Mouse (Mus musculus) lung, embryonic 16.5 days (tissue): ENCODE measurements around the gene Fam19a4. TPM values are rescaled to one million over a fixed set of nuclear protein-coding genes. Genes with fewer than 3 reads are reported as not detected.

Experiments used
- ATAC-seq: fragments of 200-750 bp; cut with Nextera tagmentation; 2 replicates; pipeline ENCODE4 v1.8.0; 2017; ENCODE audit warnings: low read depth, mild to moderate bottlenecking, moderate library complexity
- H3K27ac ChIP-seq: fragments of 300-500 bp; sonication (generic); 2 replicates; pipeline ENCODE4 v1.5.1; 2014; ENCODE audit warnings: mild to moderate bottlenecking, control low read depth, low read length
- H3K27me3 ChIP-seq: fragments of 300-500 bp; sonication (generic); 2 replicates; pipeline ENCODE4 v1.6.1; 2014; ENCODE audit warnings: low read depth, low read length, mixed read lengths; ENCODE audit not compliant: control insufficient read depth, insufficient read depth
- H3K36me3 ChIP-seq: fragments of 300-500 bp; sonication (generic); 2 replicates; pipeline ENCODE4 v1.6.1; 2014; ENCODE audit warnings: low read length; ENCODE audit not compliant: control insufficient read depth, insufficient read depth
- H3K4me1 ChIP-seq: fragments of 300-500 bp; sonication (generic); replicated peaks from 2 replicates; pipeline ENCODE4 v1.6.1; 2014; ENCODE audit warnings: low read length, mixed read lengths; ENCODE audit not compliant: control insufficient read depth, insufficient read depth
- H3K4me2 ChIP-seq: fragments of 300-500 bp; sonication (generic); 2 replicates; pipeline ENCODE4 v1.6.1; 2014; ENCODE audit warnings: low read depth, low read length, control low read depth
- H3K4me3 ChIP-seq: fragments of 300-500 bp; sonication (generic); 2 replicates; pipeline ENCODE4 v1.5.1; 2014; ENCODE audit warnings: mild to moderate bottlenecking, low read length, control low read depth
- H3K9ac ChIP-seq: fragments of 300-500 bp; sonication (generic); 2 replicates; pipeline ENCODE4 v1.6.1; 2014; ENCODE audit warnings: low read length, control low read depth
- H3K9me3 ChIP-seq: fragments of 300-500 bp; sonication (generic); 2 replicates; pipeline ENCODE4 v1.6.1; 2016; ENCODE audit warnings: low read length; ENCODE audit not compliant: control insufficient read depth
- WGBS: fragments of 180-500 bp; shearing (Covaris S2); extraction: QIAGEN DNeasy Blood & Tissue Kit; methylation state at CpG from one replicate; pipeline ENCODE4 v1.1.7; 2014; 5-methylcytosine and 5-hydroxymethylcytosine counted together
- polyA plus RNA-seq: library from polyadenylated mRNA; unstranded; fragments of >200 nt; fragmentation: Nextera tagmentation; extraction: Ambion mirVana; gene quantifications from 2 replicates; pipeline ENCODE4 v1.2.1, GENCODE M21; 2015

The Fam19a4 gene
- polyA plus RNA-seq, 1 experiment from 2014 or later: 0.64 TPM

DNA sequence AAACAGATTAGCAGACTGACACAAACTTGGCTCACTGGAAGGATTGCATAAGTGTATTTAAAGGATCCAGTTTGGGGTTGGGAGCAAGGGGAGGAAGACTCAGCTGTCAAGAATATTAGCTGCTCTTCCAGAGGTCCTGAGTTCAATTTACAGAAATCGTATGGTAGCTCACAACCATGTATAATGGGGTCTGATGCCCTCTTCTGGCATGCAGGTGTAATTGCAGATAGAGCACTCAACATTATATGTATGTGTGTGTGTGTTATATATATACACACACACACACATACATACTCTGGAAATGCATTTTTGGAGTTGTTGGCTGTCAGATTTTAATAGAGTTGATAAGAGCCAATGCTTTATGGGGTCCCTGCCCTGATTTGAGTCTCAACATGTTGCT is 216.3 kb downstream of the Fam19a4 start:
- Histone ChIP-seq H3K4me2 (no peak overlapping the region), H3K9ac (no peak overlapping the region), H3K27ac (no peak overlapping the region), H3K27me3 (no peaks in the 10 kb centered on the region), H3K4me3 (no peak overlapping the region), H3K36me3 (no peaks in the 10 kb centered on the region), H3K9me3 (no peaks in the 10 kb centered on the region), H3K4me1 (no peaks in the 10 kb centered on the region)
- ATAC-seq: no peak
- WGBS: 23% methylated on average over 1 of the region's 1 CpGs

DNA sequence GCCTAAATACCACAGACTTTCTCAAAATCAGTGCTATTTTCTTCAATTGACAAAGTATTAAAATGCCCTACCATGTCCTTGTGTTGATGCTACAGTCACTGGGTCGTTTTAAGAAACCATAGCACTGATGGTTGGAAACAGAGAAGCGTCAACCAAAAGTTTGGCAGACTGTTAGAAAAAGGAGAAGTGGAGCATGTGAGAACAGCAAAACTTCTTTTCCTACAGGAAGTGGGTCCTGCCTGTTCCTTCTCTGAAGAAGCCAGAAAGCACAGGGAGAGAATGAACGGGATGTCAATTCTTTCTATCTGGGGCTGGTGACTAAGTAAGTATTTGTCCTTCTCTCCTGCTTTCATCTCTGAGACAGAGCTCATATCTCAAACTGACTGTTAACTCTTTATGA is 219.6 kb downstream of the Fam19a4 start:
- 47% methylated on average over 3 of the region's 3 CpGs for WGBS
- H3K4me2 ChIP-seq: no peak overlapping the region
- no peak overlapping the region for H3K9ac ChIP-seq
- no peaks in the 10 kb centered on the region for H3K4me1 ChIP-seq
- no peaks in the 10 kb centered on the region for H3K36me3 ChIP-seq
- no peaks in the 10 kb centered on the region for H3K9me3 ChIP-seq
- H3K4me3 ChIP-seq: no peak overlapping the region
- no peak overlapping the region for H3K27ac ChIP-seq
- H3K27me3 ChIP-seq: no peaks in the 10 kb centered on the region
- no peak for ATAC-seq

DNA sequence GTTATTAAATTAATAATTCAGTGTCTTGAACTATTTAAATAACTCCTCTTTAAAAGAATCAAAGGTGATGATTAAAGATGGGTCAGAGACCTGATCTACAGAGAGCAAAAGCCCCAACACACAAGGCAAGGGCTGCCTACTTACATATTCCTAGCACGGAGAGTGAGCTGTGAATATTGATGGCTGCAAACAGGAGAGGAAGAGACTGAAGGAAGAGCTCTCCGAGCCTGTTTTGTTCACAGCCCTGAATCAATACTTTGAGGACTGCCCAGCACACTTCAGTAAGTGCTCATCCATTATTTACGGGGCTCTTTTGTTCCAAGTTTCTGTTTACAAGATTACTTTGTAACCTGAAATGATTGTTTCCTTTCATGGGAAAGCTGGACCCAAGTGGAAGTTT is 233.6 kb downstream of the Fam19a4 start:
- H3K9ac ChIP-seq: no peak overlapping the region
- no peaks in the 10 kb centered on the region for H3K27me3 ChIP-seq
- no peak overlapping the region for H3K4me3 ChIP-seq
- H3K36me3 ChIP-seq: no peaks in the 10 kb centered on the region
- WGBS: 35% methylated on average over 3 of the region's 3 CpGs
- ATAC-seq: no peak
- H3K4me2 ChIP-seq: no peak overlapping the region
- H3K9me3 ChIP-seq: no peaks in the 10 kb centered on the region
- no peak overlapping the region for H3K27ac ChIP-seq
- H3K4me1 ChIP-seq: no peaks in the 10 kb centered on the region

GRCm38 (mm10) chr6:96802981-96803380 is 257.2 kb downstream of the Fam19a4 start:
- H3K36me3 ChIP-seq: no peaks in the 10 kb centered on the region
- WGBS: 45% methylated on average over 3 of the region's 3 CpGs
- no peak overlapping the region for H3K4me2 ChIP-seq
- H3K27ac ChIP-seq: no peak overlapping the region
- H3K4me3 ChIP-seq: no peak overlapping the region
- no peak for ATAC-seq
- no peaks in the 10 kb centered on the region for H3K4me1 ChIP-seq
- H3K27me3 ChIP-seq: no peaks in the 10 kb centered on the region
- no peaks in the 10 kb centered on the region for H3K9me3 ChIP-seq
- no peak overlapping the region for H3K9ac ChIP-seq

DNA sequence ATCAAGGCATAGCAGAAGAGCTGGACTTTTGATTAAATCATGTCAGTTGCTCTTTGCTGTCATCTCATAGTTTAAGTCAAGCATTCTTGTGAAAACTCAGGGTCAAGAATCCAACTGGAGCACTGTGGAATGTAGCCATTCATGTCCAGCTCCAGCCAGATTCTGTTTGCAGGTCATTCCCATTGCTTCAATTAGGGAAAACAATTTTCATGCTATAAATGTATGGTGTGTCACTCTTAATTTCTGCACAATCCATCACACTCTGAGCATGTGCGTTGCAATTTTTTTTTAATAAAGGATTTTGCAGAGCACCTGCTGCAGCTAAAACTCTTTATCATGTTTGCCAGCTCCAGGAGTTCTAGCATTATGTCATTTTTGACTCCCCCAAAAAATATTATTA is 261.5 kb downstream of the Fam19a4 start:
- Histone ChIP-seq H3K9ac (no peak overlapping the region), H3K9me3 (no peaks in the 10 kb centered on the region), H3K4me1 (no peaks in the 10 kb centered on the region), H3K27me3 (no peaks in the 10 kb centered on the region), H3K36me3 (no peaks in the 10 kb centered on the region), H3K27ac (no peak overlapping the region), H3K4me3 (no peak overlapping the region), H3K4me2 (no peak overlapping the region)
- ATAC-seq: no peak
- 87% methylated on average over 1 of the region's 1 CpGs for WGBS

- Histone ChIP-seq H3K9ac (no peak overlapping the region), H3K4me3 (no peak overlapping the region), H3K27ac (no peak overlapping the region), H3K4me2 (no peak overlapping the region), H3K36me3 (no peaks in the 10 kb centered on the region), H3K27me3 (no peaks in the 10 kb centered on the region), H3K9me3 (no peaks in the 10 kb centered on the region), H3K4me1 (no peaks in the 10 kb centered on the region)
- no peak for ATAC-seq
- 45% methylated on average over 4 of the region's 4 CpGs for WGBS
Measured at GRCm38 (mm10) chr6:96797451-96797850, 262.8 kb downstream of the Fam19a4 start.

Other genes with a start within 250 kb of the Fam19a4 start
- 25.8 and 27.8 TPM in 2 replicates for gene Eogt, start 88.8 kb upstream of the Fam19a4 start, polyA plus RNA-seq
- 30.8 and 36.9 TPM in 2 replicates for gene Tmf1, start 118.7 kb upstream of the Fam19a4 start, polyA plus RNA-seq
- 70.9 and 76.0 TPM in 2 replicates for gene Uba3, start 145.2 kb upstream of the Fam19a4 start, polyA plus RNA-seq
- 68.2 and 72.8 TPM in 2 replicates for gene Arl6ip5, start 150.3 kb upstream of the Fam19a4 start, polyA plus RNA-seq
- 0.69 and 1.3 TPM in 2 replicates for gene Lmod3, start 192.3 kb upstream of the Fam19a4 start, polyA plus RNA-seq